Mouse (Mus musculus) splenic B cell, adult 2 months (primary cell): ENCODE results near the gene Tfrc.
"Not testable (repeated sequence)": the region's sequence is repeated elsewhere in the genome, so short reads cannot be mapped to it uniquely, and the experiment has no call there.

Experiments
- DNase-seq: peaks from one replicate; pipeline ENCODE4 v3.0.0-alpha.2; 2011; ENCODE audit warnings: low read depth, low spot score
- H3K27me3 ChIP-seq: 2 replicates; pipeline ENCODE4 v1.6.1; 2012; ENCODE audit warnings: mild to moderate bottlenecking, low read length, moderate library complexity, mixed read lengths; ENCODE audit not compliant: control insufficient read depth, poor library complexity, insufficient read depth, severe bottlenecking
- H3K36me3 ChIP-seq: 2 replicates; pipeline ENCODE4 v1.6.1; 2012; ENCODE audit warnings: mild to moderate bottlenecking, low read length, moderate library complexity, mixed read lengths; ENCODE audit not compliant: control insufficient read depth, poor library complexity, insufficient read depth, severe bottlenecking

Tfrc gene

DNA sequence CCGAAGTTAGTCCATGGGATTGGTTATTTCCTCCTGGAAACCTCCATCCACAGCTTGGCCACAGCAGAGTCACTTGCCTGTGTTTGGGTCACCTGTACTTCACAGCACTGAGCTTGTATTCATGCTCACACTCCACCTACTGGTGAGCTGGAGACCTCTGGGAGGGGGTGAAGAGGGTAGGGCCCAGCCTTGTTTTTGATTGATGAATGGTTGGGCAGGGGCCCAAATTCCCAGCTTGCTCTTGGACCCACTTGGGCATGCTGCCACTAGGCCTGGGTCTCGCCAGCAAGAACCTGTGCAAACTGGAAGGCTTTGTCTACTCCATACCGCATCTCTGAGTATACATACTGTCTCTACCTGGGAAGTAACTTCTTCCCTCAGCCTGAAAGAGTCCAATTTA, 26.6 kb downstream of the Tfrc start:
- Histone ChIP-seq H3K36me3 (no peaks in the 10 kb centered on the region), H3K27me3 (no peaks in the 10 kb centered on the region)
- DNase-seq = no peak

DNA sequence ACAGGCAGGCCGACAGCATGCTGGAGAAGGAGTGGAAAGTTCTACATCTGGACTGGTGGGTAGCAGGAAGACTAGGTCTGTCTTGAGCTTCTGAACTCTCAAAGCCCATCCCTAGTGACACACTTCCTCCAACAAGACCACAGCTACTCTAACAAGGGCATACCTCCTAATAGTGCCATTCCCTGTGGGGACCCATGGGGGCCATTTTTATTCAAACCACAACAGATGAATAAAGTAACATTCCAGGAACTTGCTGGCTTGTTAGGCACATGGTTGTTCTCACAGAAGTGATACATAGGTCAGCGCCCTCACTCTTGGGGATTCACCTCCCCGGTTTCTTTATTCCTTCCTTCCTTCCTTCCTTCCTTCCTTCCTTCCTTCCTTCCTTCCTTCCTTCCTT, 27.6 kb downstream of the Tfrc start:
- no peaks in the 10 kb centered on the region for H3K27me3 ChIP-seq
- no peak for DNase-seq

DNA sequence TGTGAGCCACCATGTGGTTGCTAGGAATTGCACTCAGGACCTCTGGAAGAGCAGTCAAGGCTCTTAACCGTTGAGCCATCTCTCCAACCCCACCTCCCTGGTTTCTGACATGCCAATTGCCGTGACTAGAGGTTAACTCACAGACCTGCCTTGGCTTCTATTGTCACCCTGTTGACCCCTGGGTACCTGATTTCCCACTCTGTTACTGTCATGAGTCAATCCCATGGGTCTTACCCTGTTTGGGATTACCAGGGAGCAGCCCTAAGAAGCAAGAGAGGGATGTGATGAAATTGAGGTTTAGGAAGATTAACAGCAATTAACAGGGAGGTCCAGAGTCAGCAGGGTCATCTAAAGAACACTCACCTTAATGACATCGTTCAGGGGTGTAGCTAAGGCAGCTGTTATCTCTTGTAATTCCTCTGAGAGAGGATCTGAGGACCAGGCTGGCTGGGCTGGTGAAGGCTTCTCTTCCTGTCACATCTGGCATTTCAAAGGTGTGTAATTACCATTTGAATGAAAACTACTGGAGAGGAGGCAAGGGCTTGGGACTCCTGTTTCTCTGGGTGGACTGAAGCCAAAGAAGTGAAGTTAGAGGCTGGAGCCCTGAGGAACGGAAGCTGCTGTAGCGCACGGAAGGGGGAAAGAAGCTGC, 28.3 kb downstream of the Tfrc start:
- Histone ChIP-seq H3K36me3 (no peaks in the 10 kb centered on the region), H3K27me3 (no peaks in the 10 kb centered on the region)
- no peak for DNase-seq

More for the DNA sequence above, 27.6 kb downstream of the Tfrc start:
- no peaks in the 10 kb centered on the region for H3K36me3 ChIP-seq

DNA sequence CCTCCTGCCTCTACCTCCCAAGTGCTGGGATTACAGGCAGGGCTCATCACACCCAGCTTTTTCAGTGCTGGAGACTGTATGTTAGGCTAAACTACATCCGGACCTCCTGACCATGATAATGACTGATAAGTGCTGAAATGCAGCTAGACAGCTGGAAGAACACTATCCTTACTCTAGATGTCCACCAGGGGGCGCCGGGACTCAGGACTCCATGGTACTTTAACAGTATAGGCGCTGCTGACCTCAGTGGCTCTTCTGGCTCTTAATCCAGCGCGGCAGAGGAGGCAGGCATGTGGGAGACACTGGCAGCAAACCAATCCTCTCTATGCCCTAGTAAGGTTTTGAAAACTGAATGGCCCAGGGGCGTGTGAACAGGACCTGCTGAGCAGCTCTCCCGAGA, 29.8 kb downstream of the Tfrc start:
- peak; percentile 90 for DNase-seq
- no peaks in the 10 kb centered on the region for H3K36me3 ChIP-seq
- H3K27me3 ChIP-seq = no peaks in the 10 kb centered on the region

DNA sequence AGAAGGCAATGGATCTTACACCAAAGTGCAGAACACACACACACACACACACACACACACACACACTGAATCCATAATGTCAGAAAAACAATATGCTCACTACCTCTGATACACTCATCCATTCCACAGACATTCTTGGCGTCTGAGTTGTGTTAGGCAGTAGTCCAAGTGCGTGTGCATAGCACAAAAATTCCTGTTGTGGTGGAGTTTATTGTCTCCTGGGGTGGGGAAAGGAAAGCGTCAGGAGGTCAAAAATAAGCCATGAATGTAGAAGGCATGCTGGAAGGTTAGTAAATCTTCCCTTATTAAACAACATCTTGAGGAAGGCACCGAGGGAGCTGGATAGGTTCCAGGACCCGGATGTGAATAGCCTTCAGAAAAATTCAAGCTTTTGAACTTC, 31.4 kb downstream of the Tfrc start:
- H3K27me3 ChIP-seq = no peaks in the 10 kb centered on the region
- H3K36me3 ChIP-seq = no peaks in the 10 kb centered on the region
- no peak for DNase-seq

DNA sequence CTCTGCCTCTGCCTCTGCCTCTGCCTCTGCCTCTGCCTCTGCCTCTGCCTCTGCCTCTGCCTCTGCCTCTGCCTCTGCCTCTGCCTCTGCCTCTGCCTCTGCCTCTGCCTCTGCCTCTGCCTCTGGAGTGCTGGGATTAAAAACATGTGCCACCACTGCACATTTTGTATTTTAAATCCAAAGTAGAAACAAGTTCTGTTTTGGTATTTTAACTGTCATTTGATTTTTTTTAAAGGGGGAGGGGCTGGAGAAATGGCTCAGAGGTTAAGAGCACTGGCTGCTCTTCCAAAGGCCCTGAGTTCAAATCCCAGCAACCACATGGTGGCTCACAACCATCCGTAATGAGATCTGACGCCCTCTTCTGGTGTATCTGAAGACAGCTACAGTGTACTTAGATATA, 32.0 kb downstream of the Tfrc start:
- not testable (repeated sequence) for H3K36me3 ChIP-seq, H3K27me3 ChIP-seq, DNase-seq

DNA sequence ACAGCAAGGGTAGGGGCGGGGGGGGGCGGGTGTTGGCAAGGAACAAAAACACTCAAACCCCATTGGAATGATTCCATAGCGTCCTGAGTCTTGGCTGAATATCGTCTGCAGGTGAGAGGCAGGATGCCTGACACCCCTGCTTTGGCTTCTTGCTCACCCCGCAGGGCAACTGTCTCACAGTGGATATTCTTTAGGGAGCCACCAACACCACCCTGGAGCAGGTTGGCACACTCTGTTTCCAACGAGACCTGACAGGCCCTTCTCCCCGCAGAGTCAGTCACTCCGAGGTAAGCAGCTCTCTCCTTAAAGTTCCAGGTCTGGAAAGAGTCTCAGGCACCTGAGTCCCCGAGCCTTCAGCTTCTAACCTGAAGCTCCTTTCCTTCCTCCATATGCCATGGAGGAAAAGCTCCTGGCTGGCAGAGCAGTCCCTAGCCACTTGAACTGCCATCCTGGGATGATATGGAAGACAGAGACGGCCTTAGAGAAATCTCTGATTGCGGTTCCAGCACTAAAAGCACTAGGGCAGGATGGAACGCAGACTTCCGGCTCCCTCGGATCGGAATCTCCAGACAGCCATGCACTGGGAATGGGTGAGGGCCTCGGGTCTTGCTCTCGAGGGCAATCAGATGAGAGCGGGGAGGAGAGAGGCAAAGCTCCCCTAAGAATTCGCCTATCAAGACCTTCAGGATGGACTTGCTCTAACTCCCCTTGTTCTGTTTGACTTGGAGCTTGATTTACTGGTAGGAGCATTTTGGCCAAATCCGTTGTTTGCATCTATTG, 32.9 kb downstream of the Tfrc start:
- Histone ChIP-seq H3K36me3 (no peaks in the 10 kb centered on the region), H3K27me3 (no peaks in the 10 kb centered on the region)
- no peak for DNase-seq

DNA sequence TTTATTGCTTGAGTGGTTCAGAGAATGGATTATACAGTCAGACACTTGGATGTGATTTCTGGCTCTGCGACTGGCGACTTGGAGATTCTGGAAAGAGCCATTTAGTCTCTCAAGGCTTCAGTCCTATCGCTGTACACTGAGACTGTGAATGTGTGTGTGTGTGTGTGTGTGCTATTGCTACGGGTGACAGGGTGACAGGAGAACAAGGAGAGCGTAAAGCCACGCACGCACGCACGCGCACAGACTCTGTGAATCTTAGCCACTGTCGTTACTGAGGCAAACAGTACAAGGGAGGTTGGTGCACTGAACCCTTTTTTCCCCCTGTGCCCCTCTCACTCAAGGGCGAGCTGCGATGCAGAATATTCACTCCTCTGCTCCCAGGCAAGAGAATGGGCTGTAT, 33.6 kb downstream of the Tfrc start:
- H3K27me3 ChIP-seq = no peaks in the 10 kb centered on the region
- peak; percentile 31 for DNase-seq

DNA sequence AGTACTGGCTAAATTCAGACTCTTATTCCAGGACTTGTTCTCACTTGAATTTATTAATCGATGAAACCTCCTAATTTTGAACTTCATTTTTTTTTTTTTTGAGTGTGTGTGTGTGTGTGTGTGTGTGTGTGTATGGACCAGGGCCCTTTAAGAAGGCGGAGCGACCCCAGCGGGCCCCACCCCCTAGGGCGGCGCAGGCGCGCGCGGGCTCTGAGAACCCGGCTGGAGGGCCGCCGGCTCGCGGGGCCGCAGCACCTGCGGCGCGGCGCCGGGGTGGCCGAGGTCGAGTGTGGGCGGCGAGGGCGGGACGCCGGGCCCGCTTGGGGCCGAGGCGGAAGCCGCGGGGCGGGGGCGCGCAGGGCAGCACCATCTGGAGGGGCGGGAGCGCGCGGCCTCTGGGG, 34.9 kb downstream of the Tfrc start, which contains the start of gene Tnk2:
Tnk2 (plus strand) TSS at position 214 of the 401 bp plus-strand sequence.
- DNase-seq = peak; percentile 91
- no peaks in the 10 kb centered on the region for H3K36me3 ChIP-seq

More for the DNA sequence above, 33.6 kb downstream of the Tfrc start:
- no peaks in the 10 kb centered on the region for H3K36me3 ChIP-seq

DNA sequence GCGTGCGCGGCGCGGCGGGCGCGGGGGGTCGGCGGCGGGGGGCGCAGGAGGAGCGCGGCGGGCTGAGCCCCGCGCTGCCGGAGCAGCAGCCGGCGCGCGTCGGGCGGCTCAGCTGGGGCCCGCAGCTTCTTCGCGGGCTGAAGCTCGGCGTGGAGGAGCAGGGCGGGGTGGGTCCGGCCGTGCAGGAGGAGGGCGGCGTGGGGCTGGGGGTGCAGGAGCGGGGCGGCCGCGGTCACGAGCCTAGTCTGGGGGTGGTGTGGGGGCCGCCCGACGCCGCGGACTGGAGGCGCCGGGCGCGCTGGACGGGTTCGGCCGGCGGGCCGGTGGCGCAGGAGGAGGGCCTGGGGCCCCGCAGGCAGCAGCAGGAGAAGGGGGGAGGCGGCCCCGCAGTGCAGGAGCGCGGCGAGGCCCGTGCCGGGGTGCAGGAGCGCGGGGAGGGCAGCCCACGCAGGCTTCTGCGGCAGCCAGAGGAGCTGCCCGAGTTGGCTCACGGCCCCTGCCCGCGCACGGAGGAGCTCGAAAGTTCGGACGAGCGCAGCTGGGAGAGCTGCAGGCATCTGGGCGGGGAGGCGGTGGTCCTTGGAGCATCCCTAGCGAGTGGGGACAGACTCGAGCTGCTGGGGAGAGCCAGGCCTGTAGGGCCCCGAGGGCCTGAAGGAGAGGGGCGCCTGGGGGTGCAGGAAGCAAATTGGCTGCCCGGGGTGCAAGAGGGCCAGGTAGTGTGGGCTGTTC, 35.5 kb downstream of the Tfrc start:
- DNase-seq = peak; percentile 41
- H3K36me3 ChIP-seq = no peaks in the 10 kb centered on the region

More for the DNA sequence above, 34.9 kb downstream of the Tfrc start, which contains the start of gene Tnk2:
- no peaks in the 10 kb centered on the region for H3K27me3 ChIP-seq

DNA sequence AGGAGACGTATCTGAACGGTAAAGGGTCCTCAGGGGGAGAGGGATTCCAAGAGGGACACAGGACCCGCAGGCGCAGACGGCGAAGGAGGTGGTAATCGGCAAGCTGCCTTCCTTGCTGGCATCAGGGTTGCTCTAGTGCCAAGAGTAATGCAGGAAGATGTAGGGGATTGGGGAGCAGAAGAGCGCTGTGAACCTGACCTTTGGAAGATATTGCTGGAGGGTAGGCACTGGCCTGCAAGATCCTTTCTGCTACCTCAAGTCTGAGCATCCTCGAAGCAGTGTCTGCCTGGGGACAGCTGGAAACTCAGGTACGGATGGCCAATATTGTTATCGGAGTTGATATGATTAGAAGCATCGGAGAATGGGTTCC, 36.1 kb downstream of the Tfrc start:
- no peak for DNase-seq
- Histone ChIP-seq H3K27me3 (no peaks in the 10 kb centered on the region), H3K36me3 (no peaks in the 10 kb centered on the region)

More for the DNA sequence above, 35.5 kb downstream of the Tfrc start:
- H3K27me3 ChIP-seq = no peaks in the 10 kb centered on the region

DNA sequence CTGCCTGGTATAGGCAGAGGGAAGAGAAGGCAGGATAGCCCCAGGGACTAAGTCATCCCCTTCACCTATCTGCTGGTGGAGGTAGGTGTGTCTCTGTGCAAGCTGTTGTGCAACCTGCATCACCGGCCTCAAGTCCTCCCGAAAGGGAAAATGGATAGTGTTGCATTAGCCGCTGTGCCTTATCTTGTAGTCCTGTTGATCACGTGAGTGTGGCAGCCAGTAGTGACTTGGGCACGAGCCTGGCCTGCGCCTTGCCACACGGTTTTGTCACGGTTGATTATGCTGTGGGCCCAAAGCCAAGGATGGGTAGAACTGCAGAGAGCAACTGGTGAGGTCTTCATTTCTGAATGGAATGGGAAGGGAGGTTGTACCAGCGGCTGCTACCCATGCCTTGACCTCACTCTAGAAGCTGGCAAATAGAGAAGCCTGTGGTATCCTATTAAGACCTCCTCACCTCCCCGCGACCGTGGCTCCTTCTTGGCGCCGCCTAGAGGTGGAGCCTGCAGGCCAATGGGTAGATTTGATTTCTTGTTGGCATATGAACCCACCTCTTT, 36.7 kb downstream of the Tfrc start:
- DNase-seq = peak; percentile 62
- no peaks in the 10 kb centered on the region for H3K27me3 ChIP-seq
- H3K36me3 ChIP-seq = no peaks in the 10 kb centered on the region

DNA sequence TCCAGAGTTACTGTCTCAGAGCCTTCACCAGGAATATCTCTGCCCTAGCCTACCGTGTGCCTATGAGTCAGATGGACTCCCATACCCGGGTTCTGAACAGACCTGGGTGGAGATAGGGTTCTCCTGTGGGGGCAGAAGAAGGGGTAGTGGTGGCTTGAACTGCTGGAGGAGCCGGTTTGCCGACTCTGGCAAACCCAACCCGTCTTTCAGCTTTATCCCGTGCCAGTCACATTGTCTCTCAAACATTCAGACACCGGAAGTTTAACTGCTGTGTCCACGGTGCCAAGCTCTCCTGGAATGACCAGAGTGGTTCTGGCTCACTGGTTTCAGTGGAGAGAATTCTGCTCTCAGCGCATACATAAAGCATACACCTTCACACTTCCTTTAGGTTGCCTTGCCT, 37.3 kb downstream of the Tfrc start:
- no peaks in the 10 kb centered on the region for H3K27me3 ChIP-seq
- H3K36me3 ChIP-seq = no peaks in the 10 kb centered on the region
- DNase-seq = no peak

DNA sequence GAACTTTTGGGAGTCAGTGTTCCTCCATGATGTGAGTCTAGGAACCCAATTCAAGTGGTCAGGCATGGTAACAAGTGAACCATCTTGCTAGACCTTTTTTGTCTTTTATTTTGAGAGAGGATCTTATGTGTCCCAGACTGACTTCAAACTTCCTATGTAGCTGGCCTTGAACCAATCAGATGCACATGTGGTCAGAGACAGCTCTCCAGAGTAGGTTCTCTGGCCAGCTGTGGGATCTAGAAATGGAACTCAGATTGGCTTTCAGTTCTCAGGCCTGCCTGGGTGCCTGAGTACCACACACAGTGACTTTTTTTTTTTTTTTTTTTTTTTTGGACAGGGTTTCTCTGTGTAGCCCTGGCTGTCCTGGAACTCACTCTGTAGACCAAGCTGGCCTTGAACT, 39.0 kb downstream of the Tfrc start:
- no peaks in the 10 kb centered on the region for H3K27me3 ChIP-seq
- no peak for DNase-seq
- H3K36me3 ChIP-seq = no peaks in the 10 kb centered on the region

DNA sequence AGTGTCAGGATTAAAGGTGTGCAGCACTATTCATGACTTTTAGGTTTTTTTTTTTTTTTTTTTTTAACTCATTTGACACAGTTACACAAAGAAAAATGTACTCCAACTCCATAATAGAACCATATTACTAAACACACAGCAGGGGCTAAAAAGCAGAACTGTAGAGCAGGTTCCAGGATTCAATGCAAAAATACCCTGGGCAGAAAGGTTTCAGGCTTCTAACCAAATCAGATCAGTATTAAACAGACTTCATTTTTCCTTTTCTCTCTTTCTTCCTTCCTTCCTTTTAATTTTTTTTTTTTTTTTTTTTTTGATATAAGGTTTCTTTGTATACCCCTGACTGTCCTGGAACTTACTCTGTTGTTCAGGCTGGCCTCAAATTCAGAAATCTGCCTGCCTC, 41.7 kb downstream of the Tfrc start:
- Histone ChIP-seq H3K36me3 (no peaks in the 10 kb centered on the region), H3K27me3 (no peaks in the 10 kb centered on the region)
- peak; percentile 48 for DNase-seq
